Mouse (Mus musculus): ENCODE results near the gene Casq1. TPM values are rescaled to one million over a fixed set of nuclear protein-coding genes. Genes with fewer than 3 reads are reported as not detected.

Casq1 gene
- polyA plus RNA-seq, 1 experiment from 2014 or later: 10.0 TPM

GRCm38 (mm10) chr1:172169809-172170208 lies 49.9 kb downstream of the Casq1 start:
- ATAC-seq (ENCODE audit: borderline replicate concordance, extremely low read depth, low FRiP score, low TSS enrichment): no peak
- H3K36me3 ChIP-seq: peaks cover 89% of the 10 kb centered on the region
- no peak overlapping the region for H3K27ac ChIP-seq
- H3K4me3 ChIP-seq: no peak overlapping the region
- H3K4me2 ChIP-seq: no peak overlapping the region
- H3K9ac ChIP-seq: no peak overlapping the region
- WGBS: 95% methylated on average over 5 of the region's 5 CpGs
- H3K4me1 ChIP-seq: no peaks in the 10 kb centered on the region
- H3K9me3 ChIP-seq: no peaks in the 10 kb centered on the region
- H3K27me3 ChIP-seq: no peaks in the 10 kb centered on the region

- no peak for ATAC-seq (ENCODE audit: borderline replicate concordance, extremely low read depth, low FRiP score, low TSS enrichment)
- H3K36me3 ChIP-seq: peaks cover 72% of the 10 kb centered on the region
- 90% methylated on average over 5 of the region's 5 CpGs for WGBS
- no peak overlapping the region for H3K4me2 ChIP-seq
- no peaks in the 10 kb centered on the region for H3K4me1 ChIP-seq
- H3K27ac ChIP-seq: no peak overlapping the region
- H3K9me3 ChIP-seq: no peaks in the 10 kb centered on the region
- no peak overlapping the region for H3K9ac ChIP-seq
- no peaks in the 10 kb centered on the region for H3K27me3 ChIP-seq
- no peak overlapping the region for H3K4me3 ChIP-seq
These were observed 51.8 kb downstream of the Casq1 start for GRCm38 (mm10) chr1:172167911-172168310.

- 83% methylated on average over 6 of the region's 6 CpGs for WGBS
- peaks cover 6% of the 10 kb centered on the region; the same call in 1 of the 2 replicates for H3K4me1 ChIP-seq
- no peak for ATAC-seq (ENCODE audit: borderline replicate concordance, extremely low read depth, low FRiP score, low TSS enrichment)
These were observed 56.7 kb downstream of the Casq1 start for GRCm38 (mm10) chr1:172162959-172163358.

GRCm38 (mm10) chr1:172162009-172162408 lies 57.7 kb downstream of the Casq1 start:
- H3K4me1 ChIP-seq: peaks cover 6% of the 10 kb centered on the region; the same call in 1 of the 2 replicates
- H3K4me2 ChIP-seq: no peak overlapping the region
- ATAC-seq (ENCODE audit: borderline replicate concordance, extremely low read depth, low FRiP score, low TSS enrichment): no peak
- no peak overlapping the region for H3K4me3 ChIP-seq
- peaks cover 22% of the 10 kb centered on the region for H3K36me3 ChIP-seq
- no peaks in the 10 kb centered on the region for H3K9me3 ChIP-seq
- H3K27ac ChIP-seq: no peak overlapping the region
- WGBS: 87% methylated on average over 1 of the region's 1 CpGs
- no peak overlapping the region for H3K9ac ChIP-seq
- H3K27me3 ChIP-seq: no peaks in the 10 kb centered on the region

More at GRCm38 (mm10) chr1:172162959-172163358, 56.7 kb downstream of the Casq1 start:
- H3K9ac ChIP-seq: no peak overlapping the region
- no peak overlapping the region for H3K27ac ChIP-seq
- H3K36me3 ChIP-seq: peaks cover 32% of the 10 kb centered on the region
- no peak overlapping the region for H3K4me2 ChIP-seq
- no peaks in the 10 kb centered on the region for H3K9me3 ChIP-seq
- H3K4me3 ChIP-seq: no peak overlapping the region
- H3K27me3 ChIP-seq: no peaks in the 10 kb centered on the region

GRCm38 (mm10) chr1:172160508-172160907 lies 59.2 kb downstream of the Casq1 start:
- Histone ChIP-seq H3K27me3 (no peaks in the 10 kb centered on the region), H3K9ac (no peak overlapping the region), H3K4me1 (peaks cover 6% of the 10 kb centered on the region; the same call in 1 of the 2 replicates), H3K4me3 (no peak overlapping the region), H3K9me3 (no peaks in the 10 kb centered on the region), H3K4me2 (no peak overlapping the region), H3K27ac (no peak overlapping the region), H3K36me3 (peaks cover 18% of the 10 kb centered on the region; the same call in 1 of the 2 replicates)
- ATAC-seq (ENCODE audit: borderline replicate concordance, extremely low read depth, low FRiP score, low TSS enrichment): no peak

GRCm38 (mm10) chr1:172159970-172160369 lies 59.7 kb downstream of the Casq1 start:
- no peak overlapping the region for H3K27ac ChIP-seq
- no peak overlapping the region for H3K4me2 ChIP-seq
- H3K9me3 ChIP-seq: no peaks in the 10 kb centered on the region
- 7% methylated on average over 4 of the region's 4 CpGs for WGBS
- H3K36me3 ChIP-seq: peaks cover 17% of the 10 kb centered on the region; the same call in 1 of the 2 replicates
- no peak overlapping the region for H3K9ac ChIP-seq
- peaks cover 6% of the 10 kb centered on the region; the same call in 1 of the 2 replicates for H3K4me1 ChIP-seq
- H3K4me3 ChIP-seq: no peak overlapping the region
- ATAC-seq (ENCODE audit: borderline replicate concordance, extremely low read depth, low FRiP score, low TSS enrichment): no peak
- no peaks in the 10 kb centered on the region for H3K27me3 ChIP-seq

Other genes starting within 250 kb of the Casq1 start
- gene Vangl2, start 191.4 kb downstream of the Casq1 start, polyA plus RNA-seq (2015; fragmentation: Nextera tagmentation; extraction: Ambion mirVana): 11.5 and 14.1 TPM in 2 replicates
- not detected in 2 replicates for gene Nhlh1, start 162.3 kb downstream of the Casq1 start, polyA plus RNA-seq (2015; fragmentation: Nextera tagmentation; extraction: Ambion mirVana)
- gene Copa, start 137.3 kb downstream of the Casq1 start, polyA plus RNA-seq (2015; fragmentation: Nextera tagmentation; extraction: Ambion mirVana): 229 and 235 TPM in 2 replicates
- gene Ncstn, start 137.1 kb downstream of the Casq1 start, polyA plus RNA-seq (2015; fragmentation: Nextera tagmentation; extraction: Ambion mirVana): 131 and 132 TPM in 2 replicates
- gene Pex19, start 93.1 kb downstream of the Casq1 start, polyA plus RNA-seq (2015; fragmentation: Nextera tagmentation; extraction: Ambion mirVana): 117 and 123 TPM in 2 replicates
- gene Dcaf8, start 71.8 kb downstream of the Casq1 start, polyA plus RNA-seq (2015; fragmentation: Nextera tagmentation; extraction: Ambion mirVana): 131 and 134 TPM in 2 replicates
- 142 and 146 TPM in 2 replicates for gene Pea15a, start 13.1 kb downstream of the Casq1 start, polyA plus RNA-seq (2015; fragmentation: Nextera tagmentation; extraction: Ambion mirVana)
- gene Atp1a4, start 38.5 kb upstream of the Casq1 start, polyA plus RNA-seq (2015; fragmentation: Nextera tagmentation; extraction: Ambion mirVana): not detected in 2 replicates
- gene Igsf8, start 41.8 kb upstream of the Casq1 start, polyA plus RNA-seq (2015; fragmentation: Nextera tagmentation; extraction: Ambion mirVana): 46.2 and 49.4 TPM in 2 replicates
- gene Atp1a2, start 78.2 kb upstream of the Casq1 start, polyA plus RNA-seq (2015; fragmentation: Nextera tagmentation; extraction: Ambion mirVana): 5.7 and 6.2 TPM in 2 replicates
- gene Kcnj9, start 109.5 kb upstream of the Casq1 start, polyA plus RNA-seq (2015; fragmentation: Nextera tagmentation; extraction: Ambion mirVana): 0.04 TPM in 1 of 2 replicates, not detected in the other
- gene Kcnj10, start 121.3 kb upstream of the Casq1 start, polyA plus RNA-seq (2015; fragmentation: Nextera tagmentation; extraction: Ambion mirVana): 0.15 and 0.21 TPM in 2 replicates
- gene Pigm, start 156.7 kb upstream of the Casq1 start, polyA plus RNA-seq (2015; fragmentation: Nextera tagmentation; extraction: Ambion mirVana): 5.4 and 5.7 TPM in 2 replicates